Mouse (Mus musculus) forebrain, embryonic 15.5 days (tissue): Measurements from ENCODE around the gene Ticam1. TPM values are rescaled to one million over a fixed set of nuclear protein-coding genes. Genes with fewer than 3 reads are reported as not detected.

Experiments used
- ATAC-seq: fragments of 200-750 bp; cut with Nextera tagmentation; replicated peaks from 2 replicates; pipeline ENCODE4 v1.8.0; 2017; ENCODE audit warnings: mild to moderate bottlenecking, moderate TSS enrichment, moderate library complexity
- H3K27ac ChIP-seq: fragments of 300-500 bp; sonication (generic); replicated peaks from 2 replicates; pipeline ENCODE4 v1.5.1; 2015; ENCODE audit warnings: mild to moderate bottlenecking, inconsistent platforms
- H3K27me3 ChIP-seq: fragments of 300-500 bp; sonication (generic); 2 replicates; pipeline ENCODE4 v1.6.1; 2015; ENCODE audit warnings: inconsistent platforms
- H3K36me3 ChIP-seq: fragments of 300-500 bp; sonication (generic); 2 replicates; pipeline ENCODE4 v1.6.1; 2015; ENCODE audit warnings: mild to moderate bottlenecking, inconsistent platforms
- H3K4me1 ChIP-seq: fragments of 300-500 bp; sonication (generic); 2 replicates; pipeline ENCODE4 v1.6.1; 2015; ENCODE audit warnings: inconsistent platforms
- H3K4me2 ChIP-seq: fragments of 300-500 bp; sonication (generic); replicated peaks from 2 replicates; pipeline ENCODE4 v1.6.1; 2015; ENCODE audit warnings: mild to moderate bottlenecking, inconsistent platforms
- H3K4me3 ChIP-seq: fragments of 300-500 bp; sonication (generic); 2 replicates; pipeline ENCODE4 v1.5.1; 2015; ENCODE audit warnings: mild to moderate bottlenecking, inconsistent platforms
- H3K9ac ChIP-seq: fragments of 300-500 bp; sonication (generic); replicated peaks from 2 replicates; pipeline ENCODE4 v1.6.1; 2015; ENCODE audit warnings: mild to moderate bottlenecking, inconsistent platforms
- H3K9me3 ChIP-seq: fragments of 300-500 bp; sonication (generic); 2 replicates; pipeline ENCODE4 v1.6.1; 2016; ENCODE audit warnings: inconsistent platforms
- WGBS: fragments of 180-500 bp; shearing (Covaris S2); methylation state at CpG from one replicate; pipeline ENCODE4 v1.1.7; 2015; ENCODE audit warnings: mixed read lengths; 5-methylcytosine and 5-hydroxymethylcytosine counted together
- microRNA counts: library from miRNA; unstranded; fragments of <30 nt; microRNA quantifications from one replicate; lab custom pipeline; 2016
- microRNA-seq: library from miRNA; unstranded; fragments of <30 nt; microRNA quantifications from one replicate; pipeline ENCODE4, GENCODE M21; 2016
- polyA plus RNA-seq: library from polyadenylated mRNA; unstranded; fragments of >200 nt; fragmentation: Nextera tagmentation; extraction: Ambion mirVana; gene quantifications from 2 replicates; pipeline ENCODE4 v1.2.1, GENCODE M21; 2015

The Ticam1 gene
- polyA plus RNA-seq, 1 experiment from 2014 or later = 1.7 TPM

DNA sequence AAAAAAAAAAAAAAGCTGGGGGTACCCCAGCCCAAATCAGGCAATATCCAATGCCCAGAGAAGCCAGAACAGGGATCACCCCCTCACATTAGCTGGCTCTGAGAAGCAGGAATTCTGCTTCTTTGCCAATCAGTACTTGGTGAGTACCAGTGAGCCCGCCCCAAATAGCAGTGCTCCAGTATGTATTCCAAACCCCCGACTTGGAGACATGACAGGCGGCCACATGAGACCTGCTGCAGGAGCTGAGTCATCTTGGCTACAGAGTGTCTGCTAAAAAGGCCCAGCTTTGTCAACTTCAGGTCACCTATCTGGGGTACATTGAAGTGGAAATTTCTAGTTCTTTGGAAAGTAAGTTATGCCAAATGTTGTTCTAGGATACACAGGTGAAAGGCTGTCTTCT lies 50.0 kb downstream of the Ticam1 start:
- H3K4me2 ChIP-seq = no peak overlapping the region
- H3K9me3 ChIP-seq = no peaks in the 10 kb centered on the region
- H3K36me3 ChIP-seq = no peaks in the 10 kb centered on the region
- H3K27ac ChIP-seq = no peak overlapping the region
- 86% methylated on average over 3 of the region's 3 CpGs for WGBS
- ATAC-seq = no peak
- H3K4me1 ChIP-seq = no peaks in the 10 kb centered on the region
- H3K4me3 ChIP-seq = no peak overlapping the region
- H3K27me3 ChIP-seq = no peaks in the 10 kb centered on the region
- no peak overlapping the region for H3K9ac ChIP-seq

DNA sequence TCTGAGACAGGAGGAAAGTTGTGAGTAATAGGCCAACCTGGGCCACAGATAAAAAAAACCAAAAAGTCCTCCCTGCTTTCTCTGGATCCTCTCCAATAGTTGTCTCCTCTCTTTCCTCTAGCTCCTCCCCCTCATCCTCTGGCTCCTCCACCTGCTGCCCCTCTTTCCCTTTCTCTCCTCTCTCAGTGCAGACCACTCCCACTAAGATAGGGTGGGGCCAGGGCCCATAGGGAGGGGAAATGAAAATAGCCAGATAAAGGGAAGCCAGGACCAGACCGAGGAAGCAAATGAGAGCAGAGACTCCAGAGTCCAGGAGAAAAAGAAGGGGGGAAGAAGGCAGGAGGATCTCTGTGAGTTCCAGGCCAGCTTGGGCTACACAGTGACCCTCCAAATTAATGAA lies 51.7 kb downstream of the Ticam1 start:
- ATAC-seq = no peak
- no peaks in the 10 kb centered on the region for H3K4me1 ChIP-seq
- H3K27ac ChIP-seq = no peak overlapping the region
- no peaks in the 10 kb centered on the region for H3K27me3 ChIP-seq
- H3K36me3 ChIP-seq = no peaks in the 10 kb centered on the region
- no peak overlapping the region for H3K4me3 ChIP-seq
- WGBS = 48% methylated on average over 1 of the region's 1 CpGs
- H3K4me2 ChIP-seq = no peak overlapping the region
- no peaks in the 10 kb centered on the region for H3K9me3 ChIP-seq
- no peak overlapping the region for H3K9ac ChIP-seq

- Histone ChIP-seq H3K4me1 (peaks cover 27% of the 10 kb centered on the region), H3K4me3 (no peak overlapping the region), H3K36me3 (no peaks in the 10 kb centered on the region), H3K9me3 (no peaks in the 10 kb centered on the region), H3K27ac (no peak overlapping the region), H3K4me2 (no peak overlapping the region), H3K9ac (no peak overlapping the region), H3K27me3 (no peaks in the 10 kb centered on the region)
- ATAC-seq = no peak
- WGBS = 76% methylated on average over 3 of the region's 3 CpGs
These were observed 56.8 kb downstream of the Ticam1 start for GRCm38 (mm10) chr17:56219805-56220204.

MicroRNAs encoded within 50 kb of the gene (microRNA counts, 519-probe panel; counts per million panel counts)
- microRNA mmu-miR-7b (lab: Ali Mortazavi, UCI) = 2,349 counts per million, percentile 45 among the panel's probes with 10 or more counts

Small RNAs within 50 kb of the gene (microRNA-seq; reads per million reads assigned to microRNA genes)
- gene Mir7b = 1,304 reads per million, percentile 80 among the genes with 10 or more reads in this experiment

Other genes with a start within 250 kb of the Ticam1 start
- gene Sh3gl1, start 240.2 kb downstream of the Ticam1 start, polyA plus RNA-seq = 120 and 122 TPM in 2 replicates
- 10.8 and 14.3 TPM in 2 replicates for gene Chaf1a, start 236.3 kb downstream of the Ticam1 start, polyA plus RNA-seq
- gene Ubxn6, start 201.8 kb downstream of the Ticam1 start, polyA plus RNA-seq = 81.1 and 89.5 TPM in 2 replicates
- gene Hdgfl2, start 197.2 kb downstream of the Ticam1 start, polyA plus RNA-seq = 144 and 167 TPM in 2 replicates
- 0.11 TPM in 2 replicates for gene Plin4, start 167.0 kb downstream of the Ticam1 start, polyA plus RNA-seq
- gene Plin5, start 159.2 kb downstream of the Ticam1 start, polyA plus RNA-seq = 0.69 and 0.74 TPM in 2 replicates
- gene Lrg1, start 154.8 kb downstream of the Ticam1 start, polyA plus RNA-seq = 0.13 and 0.19 TPM in 2 replicates
- 13.6 and 14.2 TPM in 2 replicates for gene Sema6b, start 136.4 kb downstream of the Ticam1 start, polyA plus RNA-seq
- gene Tnfaip8l1, start 114.3 kb downstream of the Ticam1 start, polyA plus RNA-seq = 9.0 and 10.0 TPM in 2 replicates
- 59.7 and 63.2 TPM in 2 replicates for gene Mydgf, start 92.9 kb downstream of the Ticam1 start, polyA plus RNA-seq
- 30.7 and 31.2 TPM in 2 replicates for gene Dpp9, start 57.9 kb downstream of the Ticam1 start, polyA plus RNA-seq
- 21.4 and 22.9 TPM in 2 replicates for gene Fem1a, start 20.0 kb downstream of the Ticam1 start, polyA plus RNA-seq
- 10.9 and 13.6 TPM in 2 replicates for gene Plin3, start 16.1 kb upstream of the Ticam1 start, polyA plus RNA-seq
- gene Arrdc5, start 23.5 kb upstream of the Ticam1 start, polyA plus RNA-seq = not detected in 2 replicates
- 55.6 and 65.1 TPM in 2 replicates for gene Uhrf1, start 26.5 kb upstream of the Ticam1 start, polyA plus RNA-seq
- 81.2 and 81.5 TPM in 2 replicates for gene Kdm4b, start 49.3 kb upstream of the Ticam1 start, polyA plus RNA-seq
- 375 and 409 TPM in 2 replicates for gene Ptprs, start 199.7 kb upstream of the Ticam1 start, polyA plus RNA-seq
- gene Znrf4, start 235.6 kb upstream of the Ticam1 start, polyA plus RNA-seq = 0.14 and 0.36 TPM in 2 replicates